Mouse (Mus musculus): ENCODE results near the gene Gck.
A peak's percentile ranks its signal among the peaks of the same experiment; 100 is the strongest.

Gene Gck

GRCm38 (mm10) chr11:5877421-5877820, 72.5 kb downstream of the Gck start:
- no peak for DNase-seq (ENCODE audit: low spot score in 2 of 2)

- no peak for DNase-seq (ENCODE audit: low spot score in 2 of 2)
Observed at GRCm38 (mm10) chr11:5873192-5873591, 76.7 kb downstream of the Gck start.

DNA sequence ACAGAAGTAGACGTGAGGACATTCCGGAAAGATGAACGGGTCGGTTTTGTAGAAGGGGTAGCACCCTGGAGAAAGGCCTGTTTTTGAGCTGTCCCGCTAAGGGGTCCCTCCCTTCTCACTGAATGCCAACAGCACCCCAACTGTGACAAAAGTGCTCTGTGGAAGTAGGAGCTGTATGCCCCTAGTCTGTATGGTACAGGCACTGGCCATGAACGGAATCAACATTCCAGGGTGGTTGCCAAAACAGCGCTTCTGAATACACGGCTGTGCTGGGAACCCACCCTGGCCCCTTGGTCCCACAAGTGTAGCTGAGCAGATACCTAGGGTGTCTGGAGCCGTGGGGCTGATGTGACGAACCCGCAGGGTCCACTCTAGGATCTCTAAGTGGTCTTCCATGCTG, 77.2 kb downstream of the Gck start:
- no peak for DNase-seq (ENCODE audit: low spot score in 2 of 2)

- DNase-seq (ENCODE audit: low spot score in 2 of 2) = no peak
Observed at GRCm38 (mm10) chr11:5870069-5870468, 79.8 kb downstream of the Gck start.

DNA sequence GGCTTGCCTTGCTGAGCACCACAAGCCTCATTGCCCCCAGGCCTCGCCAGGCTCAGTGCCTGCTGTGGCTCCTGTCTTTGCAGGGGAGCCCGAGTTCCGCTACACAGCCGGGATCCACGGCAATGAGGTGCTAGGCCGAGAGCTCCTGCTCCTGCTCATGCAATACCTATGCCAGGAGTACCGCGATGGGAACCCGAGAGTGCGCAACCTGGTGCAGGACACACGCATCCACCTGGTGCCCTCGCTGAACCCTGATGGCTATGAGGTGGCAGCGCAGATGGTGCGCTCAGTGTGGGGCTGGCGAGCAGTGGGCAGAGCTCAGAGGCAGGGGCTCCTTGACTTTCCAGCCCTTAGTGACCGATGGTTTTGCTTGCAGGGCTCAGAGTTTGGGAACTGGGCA, 80.5 kb downstream of the Gck start:
- no peak for DNase-seq (ENCODE audit: low spot score in 2 of 2)

- DNase-seq (ENCODE audit: low spot score in 2 of 2) = no peak
Observed at GRCm38 (mm10) chr11:5868324-5868723, 81.6 kb downstream of the Gck start.

DNA sequence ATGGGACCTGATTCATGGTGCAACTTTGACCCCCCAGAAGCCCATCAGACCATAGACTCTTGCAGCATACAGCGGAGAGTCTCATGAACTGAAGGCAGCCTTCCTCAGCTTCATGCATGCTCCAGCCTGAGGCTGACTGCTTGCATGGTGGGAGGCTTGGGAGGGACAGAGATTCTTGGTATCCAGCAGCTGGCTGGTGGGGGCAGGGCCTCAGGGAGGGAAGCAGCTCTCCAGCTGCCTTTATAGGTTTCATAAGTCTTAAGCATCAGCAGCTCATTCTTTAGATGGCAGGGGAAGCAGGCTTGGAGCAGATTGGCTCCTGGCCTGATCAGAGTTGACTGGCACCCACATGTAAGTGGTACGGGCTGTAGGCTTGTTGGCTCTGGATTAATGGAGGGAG, 82.7 kb downstream of the Gck start:
- DNase-seq (ENCODE audit: low spot score in 2 of 2) = no peak

- no peak for DNase-seq (ENCODE audit: low spot score in 2 of 2)
Observed at GRCm38 (mm10) chr11:5862394-5863105, 87.3 kb downstream of the Gck start.

- DNase-seq (ENCODE audit: low spot score in 2 of 2) = peak in 1 of 2 experiments; percentile 25
Observed at GRCm38 (mm10) chr11:5861678-5862393, 88.0 kb downstream of the Gck start, which contains the start of gene Aebp1. Gene Aebp1, plus strand, starts transcription at chr11:5861947.

GRCm38 (mm10) chr11:5860639-5861038, 89.2 kb downstream of the Gck start:
- DNase-seq (ENCODE audit: low spot score in 2 of 2) = no peak

GRCm38 (mm10) chr11:5859883-5860550, 89.9 kb downstream of the Gck start:
- DNase-seq (ENCODE audit: low spot score in 2 of 2) = no peak

GRCm38 (mm10) chr11:5858723-5859122, 91.2 kb downstream of the Gck start:
- DNase-seq (ENCODE audit: low spot score in 2 of 2) = no peak

DNA sequence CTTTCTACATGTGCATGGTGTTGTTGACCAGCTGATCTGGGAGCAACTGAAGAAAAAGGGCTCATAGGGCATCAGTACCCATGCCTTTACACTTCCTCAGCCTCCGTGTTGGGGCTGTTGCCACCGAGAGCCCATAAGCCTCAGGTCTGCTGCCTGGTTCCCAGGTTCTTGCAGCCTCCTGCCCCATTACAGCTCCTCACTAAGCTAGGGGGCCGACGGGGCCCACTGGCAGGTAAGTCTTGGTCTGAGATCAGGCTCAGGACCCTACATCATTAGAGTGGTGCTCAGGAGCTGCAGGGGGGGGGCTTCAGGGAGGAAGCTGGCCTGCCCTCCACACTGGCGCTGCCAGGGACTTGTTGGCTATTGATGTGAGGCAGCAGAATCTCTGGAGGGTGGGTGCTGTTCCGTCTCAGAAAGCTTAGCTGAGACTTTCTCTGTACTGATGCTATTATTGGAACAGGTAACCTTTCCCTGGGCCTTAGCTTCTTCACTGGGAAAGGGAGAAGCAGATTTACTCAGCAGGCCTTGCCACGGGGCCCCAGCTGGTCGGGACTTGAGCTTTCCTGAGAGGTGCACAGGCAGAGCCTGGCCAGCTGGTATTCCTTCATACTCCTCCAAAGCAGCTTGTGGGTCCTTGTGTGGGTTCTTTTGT, 93.3 kb downstream of the Gck start:
- DNase-seq (ENCODE audit: low spot score in 2 of 2) = no peak

DNA sequence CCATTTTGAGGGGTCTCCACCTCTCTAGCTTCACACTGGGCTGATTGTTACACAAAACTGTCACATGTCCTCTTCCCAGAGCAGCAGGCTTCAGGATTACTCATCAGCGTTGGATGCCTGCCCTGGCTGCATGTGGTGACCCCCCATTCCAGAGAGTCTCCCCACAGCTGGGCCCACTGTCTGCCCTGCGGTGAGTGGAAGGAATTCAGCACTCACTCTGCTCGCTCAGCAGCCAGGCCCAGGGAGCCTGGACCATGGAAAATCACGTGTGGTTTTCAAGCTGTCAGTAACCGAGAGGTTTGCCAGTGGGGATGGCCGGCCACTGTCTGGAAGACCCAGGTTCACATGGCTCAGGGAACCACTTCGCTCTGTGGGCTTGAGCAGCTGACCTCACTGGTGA, 94.0 kb downstream of the Gck start:
- DNase-seq (ENCODE audit: low spot score in 2 of 2) = no peak

DNA sequence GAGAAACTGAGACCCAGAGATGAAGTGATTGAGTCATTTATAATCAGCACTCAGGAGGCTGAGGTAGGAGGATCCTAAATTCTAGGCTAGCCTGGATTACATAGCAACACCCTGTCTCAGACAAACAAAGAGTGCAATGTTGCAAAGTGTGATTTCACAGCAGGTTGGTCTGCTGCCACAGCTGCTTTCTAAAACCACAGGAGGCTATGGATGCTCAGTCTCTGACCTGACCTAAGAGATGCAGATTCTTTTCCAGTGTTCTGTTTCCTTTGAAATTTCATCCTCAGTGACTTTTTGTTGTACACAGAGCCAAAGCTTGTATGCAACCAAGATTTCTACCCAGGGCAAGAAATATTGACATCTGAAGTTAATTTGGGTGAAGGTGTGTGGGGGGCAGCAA, 94.4 kb downstream of the Gck start:
- DNase-seq (ENCODE audit: low spot score in 2 of 2) = no peak

GRCm38 (mm10) chr11:5852314-5852713, 97.6 kb downstream of the Gck start:
- no peak for DNase-seq (ENCODE audit: low spot score in 2 of 2)

DNA sequence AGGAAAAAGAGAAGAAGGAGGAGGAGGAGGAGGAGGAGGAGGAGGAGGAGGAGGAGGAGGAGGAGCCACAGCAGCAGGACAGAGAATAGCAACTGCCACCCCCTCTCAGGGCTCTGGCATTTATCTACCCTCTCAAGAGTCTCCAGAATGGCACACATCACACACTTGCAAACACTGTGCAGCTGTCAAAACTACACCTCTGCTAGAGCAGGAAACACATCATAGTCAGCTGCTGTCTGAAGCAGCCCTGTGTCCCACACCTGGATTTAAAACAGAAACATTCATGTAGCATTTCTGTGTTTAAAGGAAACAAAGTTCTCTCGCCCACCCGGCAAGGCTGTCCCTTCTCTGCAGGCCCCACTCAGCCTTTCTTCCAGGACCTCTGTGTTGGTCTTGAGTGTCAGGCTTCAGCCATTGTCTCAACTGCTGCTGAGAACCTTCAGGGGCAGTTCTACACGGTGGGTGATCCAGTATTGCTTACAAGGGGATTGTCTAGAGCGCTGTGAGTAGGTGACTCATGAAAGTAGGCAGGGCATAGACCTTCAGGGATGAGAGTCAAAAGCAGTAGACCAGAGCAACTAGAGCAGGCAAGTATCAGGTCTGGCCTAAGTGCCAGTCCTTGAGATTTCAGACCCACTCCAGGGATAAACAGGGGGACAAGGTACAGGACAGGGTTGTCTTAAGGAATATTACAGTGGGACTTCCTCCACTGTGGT, 98.7 kb downstream of the Gck start:
- DNase-seq (ENCODE audit: low spot score in 2 of 2) = no peak

Data from spleen, postnatal 36 days (tissue).